Mouse (Mus musculus): ENCODE measurements at regions not wholly inside any gene's neighbourhood (a gene's known extent, or its start where the extent isn't known, plus 50 kb on each side); places are given as distances from the start of the nearest gene placed in this dataset.
A peak's percentile ranks its signal among the peaks of the same experiment; 100 is the strongest.

DNA sequence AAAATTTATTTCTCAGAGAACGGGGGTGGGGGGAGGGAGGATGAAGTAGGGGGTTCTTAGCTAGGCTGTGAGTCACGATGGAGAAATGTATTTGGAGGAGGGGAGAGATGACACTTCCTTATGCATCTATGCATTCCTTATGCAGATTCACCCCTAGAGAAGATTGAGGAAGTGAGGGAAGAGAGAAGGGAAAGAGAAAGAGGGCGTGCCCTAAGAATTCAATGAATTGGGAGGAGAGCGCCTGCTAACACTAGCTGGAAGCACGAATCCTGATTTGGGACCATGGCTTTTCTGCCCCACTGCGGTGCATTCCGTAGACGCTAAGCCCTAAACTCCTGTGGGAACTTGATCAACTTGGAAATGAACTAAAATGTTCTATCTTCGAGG is 56.1 kb downstream of the Foxi3 start:
- H3K4me1 ChIP-seq, result 0 out of 2 replicates have a peak, but pooled peaks cover 3% of the 10 kb centered on the region
- peaks cover 11% of the 10 kb centered on the region for H3K27me3 ChIP-seq
- H3K9ac ChIP-seq, result peak overlapping the region; percentile 66; the same call in 1 of the 2 replicates
- H3K27ac ChIP-seq, result no peak overlapping the region
- ATAC-seq (ENCODE audit: low FRiP score), result peak; percentile 37
- WGBS, result 12% methylated on average over 9 of the region's 9 CpGs
- peak overlapping the region; percentile 56 for H3K4me3 ChIP-seq (replicated peaks)
- H3K36me3 ChIP-seq (replicated peaks), result no peaks in the 10 kb centered on the region
- no peaks in the 10 kb centered on the region for H3K9me3 ChIP-seq
- peak overlapping the region; percentile 94 for H3K4me2 ChIP-seq

DNA sequence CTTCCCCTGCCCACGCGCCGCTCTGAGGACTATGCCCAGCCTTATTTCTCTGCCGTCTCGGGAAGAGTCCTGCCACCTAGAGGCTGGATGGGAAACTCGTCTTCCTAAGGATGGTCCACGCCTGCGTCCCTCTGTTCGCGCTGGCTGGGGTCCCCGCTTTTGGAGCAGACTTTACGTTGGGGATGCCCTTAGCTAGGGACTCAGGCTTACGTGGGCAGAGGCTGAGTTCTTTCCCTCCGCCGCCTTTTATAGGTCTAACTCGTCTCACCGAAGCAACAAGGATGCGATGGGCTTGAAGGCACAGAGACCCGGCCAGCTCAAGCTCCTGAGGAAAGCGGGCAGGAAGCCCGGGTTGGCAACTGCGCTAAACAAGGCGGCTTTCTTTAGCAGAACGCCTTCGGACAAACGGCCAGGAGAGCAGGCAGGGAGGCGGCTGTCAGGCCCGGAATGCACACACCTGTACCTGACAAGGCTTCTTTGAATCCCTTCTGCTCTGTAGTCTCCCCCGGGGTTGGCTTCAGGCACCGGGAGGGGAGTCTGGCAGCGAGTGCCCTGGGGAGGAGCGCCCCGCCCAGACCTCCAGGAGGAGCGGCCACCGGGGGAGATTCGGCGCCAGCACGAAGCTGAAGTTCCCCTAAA is 56.6 kb downstream of the Foxi3 start:
- Histone ChIP-seq H3K27me3 (peaks cover 11% of the 10 kb centered on the region), H3K27ac (0 out of 2 replicates have a peak overlapping the region, but pooled peaks have one; percentile 53), H3K9me3 (no peaks in the 10 kb centered on the region), H3K9ac (peak overlapping the region; percentile 66), H3K4me2 (peak overlapping the region; percentile 94), H3K4me3 (replicated peaks) (peak overlapping the region; percentile 56), H3K36me3 (replicated peaks) (no peaks in the 10 kb centered on the region), H3K4me1 (0 out of 2 replicates have a peak, but pooled peaks cover 3% of the 10 kb centered on the region)
- under 1% methylated on average over 37 of the region's 38 CpGs for WGBS
- peak; percentile 97 for ATAC-seq (ENCODE audit: low FRiP score)

- Histone ChIP-seq H3K4me3 (replicated peaks) (no peak overlapping the region), H3K9ac (no peak overlapping the region), H3K4me1 (0 out of 2 replicates have a peak, but pooled peaks cover 8% of the 10 kb centered on the region), H3K4me2 (no peak overlapping the region), H3K9me3 (no peaks in the 10 kb centered on the region), H3K27ac (no peak overlapping the region), H3K27me3 (peaks cover 11% of the 10 kb centered on the region), H3K36me3 (replicated peaks) (no peaks in the 10 kb centered on the region)
- no peak for ATAC-seq (ENCODE audit: low FRiP score)
- 6% methylated on average over 1 of the region's 1 CpGs for WGBS
Observed at GRCm38 (mm10) chr6:71016388-71016787, 60.1 kb downstream of the Foxi3 start.

DNA sequence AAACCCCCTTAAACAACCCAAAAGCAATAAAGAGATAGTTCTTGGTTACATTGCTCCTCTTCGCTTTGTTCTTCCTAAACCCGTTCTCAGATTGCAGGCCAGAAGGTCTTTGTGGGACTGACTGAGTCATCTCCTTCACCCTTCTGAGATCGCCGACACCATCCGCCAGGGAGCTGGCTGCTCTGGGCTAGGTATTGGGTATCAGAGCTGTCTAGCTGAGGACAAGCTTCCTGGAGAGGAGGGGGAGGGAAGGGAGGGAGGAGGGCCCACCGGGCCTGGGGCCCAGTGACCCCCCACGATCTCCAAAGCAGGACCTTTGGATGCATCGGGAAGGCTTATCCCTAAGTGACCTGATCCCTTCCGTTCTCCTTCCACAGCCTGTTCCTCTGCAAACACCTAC is 65.0 kb downstream of the Foxi3 start:
- 0 out of 2 replicates have a peak, but pooled peaks cover 3% of the 10 kb centered on the region for H3K27me3 ChIP-seq
- no peak overlapping the region for H3K4me3 ChIP-seq (replicated peaks)
- no peak overlapping the region for H3K9ac ChIP-seq
- no peaks in the 10 kb centered on the region for H3K9me3 ChIP-seq
- no peak for ATAC-seq (ENCODE audit: low FRiP score)
- no peaks in the 10 kb centered on the region for H3K36me3 ChIP-seq (replicated peaks)
- 12% methylated on average over 9 of the region's 9 CpGs for WGBS
- 0 out of 2 replicates have a peak, but pooled peaks cover 6% of the 10 kb centered on the region for H3K4me1 ChIP-seq
- H3K27ac ChIP-seq, result no peak overlapping the region
- H3K4me2 ChIP-seq, result no peak overlapping the region

DNA sequence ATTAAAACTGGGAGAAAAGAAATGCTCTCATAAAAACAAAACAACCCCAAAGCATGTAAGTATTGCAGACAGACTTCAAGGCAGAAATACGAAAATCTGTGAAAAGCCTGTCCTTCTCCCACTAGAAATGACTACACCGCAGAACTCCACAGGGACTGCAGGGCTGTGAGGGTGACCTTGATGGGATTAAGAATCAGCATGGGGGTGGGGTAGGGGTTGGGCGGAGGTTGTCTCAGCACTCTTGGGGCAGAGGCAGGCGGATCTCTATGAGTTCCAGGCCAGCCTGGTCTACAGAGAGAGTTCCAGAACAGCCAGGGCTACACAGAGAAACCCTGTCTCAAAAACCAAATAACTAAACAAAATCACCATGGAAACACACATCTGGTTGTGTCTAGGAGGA is 69.1 kb downstream of the Foxi3 start:
- no peak overlapping the region for H3K4me3 ChIP-seq (replicated peaks)
- no peak overlapping the region for H3K27ac ChIP-seq
- H3K4me1 ChIP-seq, result 0 out of 2 replicates have a peak, but pooled peaks cover 6% of the 10 kb centered on the region
- no peak overlapping the region for H3K4me2 ChIP-seq
- WGBS, result 84% methylated on average over 4 of the region's 4 CpGs
- no peak overlapping the region for H3K9ac ChIP-seq
- H3K9me3 ChIP-seq, result no peaks in the 10 kb centered on the region
- no peak for ATAC-seq (ENCODE audit: low FRiP score)
- H3K36me3 ChIP-seq (replicated peaks), result no peaks in the 10 kb centered on the region
- 0 out of 2 replicates have a peak, but pooled peaks cover 3% of the 10 kb centered on the region for H3K27me3 ChIP-seq

GRCm38 (mm10) chr6:71029663-71030062 is 73.3 kb downstream of the Foxi3 start:
- ATAC-seq (ENCODE audit: low FRiP score), result no peak
- 84% methylated on average over 6 of the region's 6 CpGs for WGBS
- Histone ChIP-seq H3K27ac (no peak overlapping the region), H3K9me3 (no peaks in the 10 kb centered on the region), H3K9ac (no peak overlapping the region), H3K4me1 (no peaks in the 10 kb centered on the region), H3K4me2 (no peak overlapping the region), H3K36me3 (replicated peaks) (no peaks in the 10 kb centered on the region), H3K27me3 (no peaks in the 10 kb centered on the region), H3K4me3 (replicated peaks) (no peak overlapping the region)

DNA sequence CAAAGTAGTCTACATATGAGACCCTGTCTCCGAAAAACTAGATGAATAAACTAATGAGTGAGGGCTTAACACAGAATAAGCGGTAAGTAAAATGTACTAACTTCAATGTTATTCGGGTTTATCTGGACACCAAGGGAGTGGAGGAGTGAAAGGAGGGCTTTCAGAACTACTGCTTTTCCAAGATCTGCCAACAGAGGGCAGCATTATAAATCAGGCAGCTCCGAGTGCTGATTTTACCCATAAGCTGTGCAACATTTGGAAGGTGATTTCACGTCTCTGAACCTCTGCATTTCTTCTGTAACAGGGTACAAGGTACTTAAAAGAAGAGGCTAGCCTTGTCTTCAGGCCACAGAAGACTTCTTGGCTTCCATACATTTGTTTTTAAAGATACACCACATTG is 74.2 kb downstream of the Foxi3 start:
- H3K9me3 ChIP-seq, result no peaks in the 10 kb centered on the region

GRCm38 (mm10) chr6:71044241-71044640 is 87.9 kb downstream of the Foxi3 start:
- Histone ChIP-seq H3K36me3 (replicated peaks) (no peaks in the 10 kb centered on the region), H3K9ac (no peak overlapping the region), H3K4me3 (replicated peaks) (no peak overlapping the region), H3K9me3 (no peaks in the 10 kb centered on the region), H3K4me1 (peaks cover 9% of the 10 kb centered on the region), H3K4me2 (no peak overlapping the region), H3K27ac (no peak overlapping the region), H3K27me3 (peaks cover 14% of the 10 kb centered on the region)
- ATAC-seq (ENCODE audit: low FRiP score), result no peak
- WGBS, result 91% methylated on average over 3 of the region's 3 CpGs

More for the DNA sequence above, 74.2 kb downstream of the Foxi3 start:
- no peaks in the 10 kb centered on the region for H3K27me3 ChIP-seq
- H3K36me3 ChIP-seq (replicated peaks), result no peaks in the 10 kb centered on the region
- H3K4me1 ChIP-seq, result no peaks in the 10 kb centered on the region
- WGBS, result 81% methylated on average over 5 of the region's 5 CpGs
- H3K27ac ChIP-seq, result no peak overlapping the region
- no peak for ATAC-seq (ENCODE audit: low FRiP score)
- no peak overlapping the region for H3K4me2 ChIP-seq
- H3K9ac ChIP-seq, result no peak overlapping the region
- no peak overlapping the region for H3K4me3 ChIP-seq (replicated peaks)

GRCm38 (mm10) chr6:71045261-71045660 is 88.9 kb downstream of the Foxi3 start:
- ATAC-seq (ENCODE audit: low FRiP score), result no peak
- Histone ChIP-seq H3K27ac (no peak overlapping the region), H3K4me3 (replicated peaks) (no peak overlapping the region), H3K9me3 (no peaks in the 10 kb centered on the region), H3K4me1 (peaks cover 12% of the 10 kb centered on the region), H3K9ac (no peak overlapping the region), H3K4me2 (no peak overlapping the region), H3K27me3 (peaks cover 21% of the 10 kb centered on the region), H3K36me3 (replicated peaks) (no peaks in the 10 kb centered on the region)
- 87% methylated on average over 4 of the region's 4 CpGs for WGBS

- Histone ChIP-seq H3K27ac (no peak overlapping the region), H3K36me3 (replicated peaks) (no peaks in the 10 kb centered on the region), H3K4me3 (replicated peaks) (peak overlapping the region; percentile 41), H3K4me1 (peaks cover 19% of the 10 kb centered on the region), H3K9me3 (no peaks in the 10 kb centered on the region), H3K27me3 (peaks cover 21% of the 10 kb centered on the region), H3K9ac (peak overlapping the region; percentile 56), H3K4me2 (peak overlapping the region; percentile 83)
- WGBS, result 2% methylated on average over 38 of the region's 38 CpGs
- ATAC-seq (ENCODE audit: low FRiP score), result 0 out of 2 replicates have a peak, but pooled peaks have one; percentile 39
Observed at GRCm38 (mm10) chr6:71048199-71049094, 92.1 kb downstream of the Foxi3 start.

DNA sequence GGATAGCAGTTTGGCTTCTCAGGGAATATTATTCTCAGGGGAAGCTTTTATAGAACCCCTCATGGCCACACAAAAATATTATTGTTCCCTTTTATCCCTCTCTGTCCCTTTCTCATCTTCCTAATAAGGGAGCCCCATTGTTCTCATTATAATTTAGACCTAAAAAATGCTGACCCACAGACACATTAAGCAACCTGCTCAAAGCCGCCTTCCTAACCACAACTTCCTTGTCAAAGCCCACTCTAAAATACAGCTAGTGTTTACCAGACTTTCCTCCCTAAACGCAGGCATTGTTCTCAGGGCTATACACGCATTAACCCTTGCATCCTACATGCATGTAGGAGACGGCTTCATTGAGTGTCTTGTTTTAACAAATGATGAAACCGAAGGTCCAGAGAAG is 93.9 kb downstream of the Foxi3 start:
- 33% methylated on average over 5 of the region's 5 CpGs for WGBS

GRCm38 (mm10) chr6:71050754-71051213 is 93.5 kb downstream of the Thnsl2 start:
- Histone ChIP-seq H3K27me3 (peaks cover 21% of the 10 kb centered on the region), H3K36me3 (replicated peaks) (no peaks in the 10 kb centered on the region), H3K9ac (no peak overlapping the region), H3K9me3 (no peaks in the 10 kb centered on the region), H3K4me3 (replicated peaks) (no peak overlapping the region), H3K4me2 (no peak overlapping the region), H3K4me1 (peaks cover 19% of the 10 kb centered on the region), H3K27ac (no peak overlapping the region)
- WGBS, result 11% methylated on average over 14 of the region's 14 CpGs
- no peak for ATAC-seq (ENCODE audit: low FRiP score)

More for the DNA sequence above, 93.9 kb downstream of the Foxi3 start:
- H3K9ac ChIP-seq, result no peak overlapping the region
- ATAC-seq (ENCODE audit: low FRiP score), result no peak
- peaks cover 19% of the 10 kb centered on the region for H3K4me1 ChIP-seq
- H3K27me3 ChIP-seq, result peaks cover 21% of the 10 kb centered on the region
- no peak overlapping the region for H3K4me3 ChIP-seq (replicated peaks)
- H3K27ac ChIP-seq, result no peak overlapping the region
- no peak overlapping the region for H3K4me2 ChIP-seq
- H3K36me3 ChIP-seq (replicated peaks), result no peaks in the 10 kb centered on the region
- no peaks in the 10 kb centered on the region for H3K9me3 ChIP-seq
